Mouse (Mus musculus): Measurements from ENCODE around the gene Car3. TPM values are rescaled to one million over a fixed set of nuclear protein-coding genes. Genes with fewer than 3 reads are reported as not detected.

The Car3 gene
- polyA plus RNA-seq, 1 experiment from 2014 or later, result 39.0 TPM

DNA sequence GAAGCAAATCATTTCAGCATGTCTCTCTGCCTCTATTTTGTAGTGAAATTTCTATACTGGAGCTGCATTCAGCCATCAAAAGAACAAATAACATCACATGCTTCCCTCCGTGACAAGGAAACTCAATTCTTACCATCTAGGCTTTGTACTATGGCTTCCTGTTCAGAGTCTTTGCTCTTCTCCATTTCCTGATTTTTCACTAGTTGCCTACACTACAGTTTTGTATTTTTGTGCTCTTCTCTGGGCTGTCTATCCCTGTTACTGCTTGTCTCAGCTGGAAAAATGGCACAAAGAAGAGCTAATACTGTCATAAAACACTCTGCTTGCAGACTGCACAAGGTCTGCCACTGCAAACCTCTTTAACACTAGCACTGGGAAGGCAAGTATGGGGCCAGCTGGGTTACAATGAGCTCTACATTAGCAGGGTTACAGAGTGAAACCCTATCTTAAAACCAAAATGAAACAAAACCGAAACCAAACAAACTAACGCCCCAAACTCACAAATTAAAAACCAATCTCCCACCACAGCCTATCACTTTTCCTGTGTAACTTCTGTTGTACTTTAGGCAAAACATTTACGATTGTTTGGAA lies 48.8 kb downstream of the Car3 start:
- H3K4me1 ChIP-seq (ENCODE audit: insufficient read depth), result 0 out of 2 replicates have a peak, but pooled peaks cover 2% of the 10 kb centered on the region
- no peaks in the 10 kb centered on the region for H3K27me3 ChIP-seq (ENCODE audit: insufficient read depth, low read length)
- DNase-seq (no peak), ATAC-seq (no peak)
- H3K27ac ChIP-seq (ENCODE audit: low read depth), result 0 out of 2 replicates have a peak overlapping the region, but pooled peaks have one; percentile 22
- 65% methylated on average over 4 of the region's 4 CpGs for WGBS (ENCODE audit: insufficient replicate concordance)
- H3K9ac ChIP-seq (replicated peaks), result no peak overlapping the region
- TF ChIP-seq EP300 (IDR thresholded peaks at IDR 0.05; ENCODE audit: low read depth) (no peak), CTCF (IDR thresholded peaks at IDR 0.05; ENCODE audit: low read depth) (no peak)
- H3K9me3 ChIP-seq (ENCODE audit: low read length), result no peaks in the 10 kb centered on the region
- H3K4me3 ChIP-seq (ENCODE audit: low read depth, low read length), result no peak overlapping the region
- H3K4me2 ChIP-seq (ENCODE audit: low read depth, low read length), result peak overlapping the region; percentile 46
- H3K36me3 ChIP-seq (replicated peaks; ENCODE audit: insufficient read depth, low read length), result no peaks in the 10 kb centered on the region

DNA sequence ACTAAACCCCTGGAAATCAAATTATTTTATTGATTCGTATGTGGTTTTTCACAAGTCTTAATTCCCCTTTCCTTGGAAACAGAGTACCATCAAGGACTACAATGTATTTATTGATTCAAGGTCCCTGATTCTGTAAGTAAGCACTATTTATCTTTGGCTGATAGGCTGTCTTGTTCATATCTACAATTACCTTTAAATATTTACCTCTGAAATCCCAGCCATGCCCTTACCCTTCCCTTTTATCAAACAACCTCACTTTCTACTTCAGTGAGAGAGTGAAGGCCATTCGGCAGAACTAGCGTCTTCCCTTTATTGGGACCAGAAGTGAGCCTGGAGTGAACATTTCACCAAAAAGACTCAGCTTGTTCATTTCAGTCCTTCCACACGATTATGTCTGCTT lies 50.5 kb downstream of the Car3 start:
- Histone ChIP-seq H3K9ac (replicated peaks) (no peak overlapping the region), H3K4me1 (ENCODE audit: insufficient read depth) (0 out of 2 replicates have a peak, but pooled peaks cover 2% of the 10 kb centered on the region), H3K36me3 (replicated peaks; ENCODE audit: insufficient read depth, low read length) (no peaks in the 10 kb centered on the region), H3K27me3 (ENCODE audit: insufficient read depth, low read length) (no peaks in the 10 kb centered on the region), H3K27ac (ENCODE audit: low read depth) (no peak overlapping the region), H3K9me3 (ENCODE audit: low read length) (no peaks in the 10 kb centered on the region), H3K4me2 (ENCODE audit: low read depth, low read length) (no peak overlapping the region), H3K4me3 (ENCODE audit: low read depth, low read length) (no peak overlapping the region)
- no peak for DNase-seq
- WGBS (ENCODE audit: insufficient replicate concordance), result 76% methylated on average over 4 of the region's 4 CpGs
- TF ChIP-seq CTCF (IDR thresholded peaks at IDR 0.05; ENCODE audit: low read depth), result no peak
- TF ChIP-seq EP300 (IDR thresholded peaks at IDR 0.05; ENCODE audit: low read depth), result no peak
- no peak for ATAC-seq

DNA sequence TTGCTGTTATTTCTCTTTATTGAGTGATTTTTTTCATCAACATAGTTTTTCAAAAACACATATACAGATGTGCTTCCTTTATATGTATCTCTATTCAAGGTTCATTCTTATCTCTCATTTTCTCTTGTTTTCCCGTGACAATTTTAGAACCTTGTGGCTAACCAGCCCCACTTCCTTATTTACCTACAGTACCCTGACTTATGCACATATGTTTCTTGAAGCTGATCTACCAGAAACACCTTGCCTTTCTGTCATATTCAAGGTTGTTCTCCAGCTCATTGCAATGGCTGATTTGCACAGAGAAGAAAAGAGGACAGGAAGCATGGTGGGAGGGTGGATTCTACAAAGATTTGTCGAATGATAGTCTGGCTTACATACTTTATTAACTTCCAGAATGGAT lies 52.0 kb downstream of the Car3 start:
- Histone ChIP-seq H3K36me3 (replicated peaks; ENCODE audit: insufficient read depth, low read length) (no peaks in the 10 kb centered on the region), H3K4me2 (ENCODE audit: low read depth, low read length) (no peak overlapping the region), H3K4me1 (ENCODE audit: insufficient read depth) (0 out of 2 replicates have a peak, but pooled peaks cover 2% of the 10 kb centered on the region), H3K9me3 (ENCODE audit: low read length) (no peaks in the 10 kb centered on the region), H3K4me3 (ENCODE audit: low read depth, low read length) (no peak overlapping the region), H3K9ac (replicated peaks) (no peak overlapping the region), H3K27ac (ENCODE audit: low read depth) (no peak overlapping the region), H3K27me3 (ENCODE audit: insufficient read depth, low read length) (no peaks in the 10 kb centered on the region)
- 29% methylated on average over 2 of the region's 2 CpGs for WGBS (ENCODE audit: insufficient replicate concordance)
- DNase-seq (no peak), ATAC-seq (no peak)
- TF ChIP-seq CTCF (IDR thresholded peaks at IDR 0.05; ENCODE audit: low read depth) (no peak), EP300 (IDR thresholded peaks at IDR 0.05; ENCODE audit: low read depth) (no peak)

DNA sequence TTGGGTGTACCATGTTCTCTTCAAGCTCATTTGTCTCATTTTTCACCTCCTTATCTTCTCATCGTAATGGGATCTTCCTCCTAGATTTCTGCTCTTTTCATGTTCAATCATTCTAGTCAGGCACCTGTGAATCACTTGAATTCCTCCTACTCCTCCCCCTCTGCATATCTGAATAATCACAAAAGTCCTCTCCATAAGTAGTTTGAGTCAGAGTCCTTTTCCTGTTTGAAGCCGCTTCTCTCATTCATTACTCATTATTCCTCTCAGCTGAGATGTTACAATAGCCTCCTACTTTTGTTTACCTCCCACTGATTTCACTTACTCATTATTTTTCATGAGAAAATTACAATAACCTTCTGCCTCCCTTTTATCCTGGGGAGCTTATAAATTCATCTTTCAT lies 53.9 kb downstream of the Car3 start:
- 76% methylated on average over 2 of the region's 2 CpGs for WGBS (ENCODE audit: insufficient replicate concordance)
- no peak overlapping the region for H3K9ac ChIP-seq (replicated peaks)

More for the DNA sequence above, 53.9 kb downstream of the Car3 start:
- DNase-seq (no peak), ATAC-seq (no peak)
- TF ChIP-seq EP300 (IDR thresholded peaks at IDR 0.05; ENCODE audit: low read depth) (no peak), CTCF (IDR thresholded peaks at IDR 0.05; ENCODE audit: low read depth) (no peak)
- Histone ChIP-seq H3K9me3 (ENCODE audit: low read length) (no peaks in the 10 kb centered on the region), H3K27me3 (ENCODE audit: insufficient read depth, low read length) (no peaks in the 10 kb centered on the region), H3K4me2 (ENCODE audit: low read depth, low read length) (no peak overlapping the region), H3K36me3 (replicated peaks; ENCODE audit: insufficient read depth, low read length) (no peaks in the 10 kb centered on the region), H3K27ac (ENCODE audit: low read depth) (no peak overlapping the region), H3K4me1 (ENCODE audit: insufficient read depth) (no peaks in the 10 kb centered on the region), H3K4me3 (ENCODE audit: low read depth, low read length) (no peak overlapping the region)

Other genes starting within 250 kb of the Car3 start
- gene Car13, start 221.8 kb upstream of the Car3 start, polyA plus RNA-seq (2015; fragmentation: Nextera tagmentation; extraction: Ambion mirVana), result 0.94 and 0.99 TPM in 2 replicates
- 74.1 and 78.4 TPM in 2 replicates for gene Car1, start 55.1 kb upstream of the Car3 start, polyA plus RNA-seq (2015; fragmentation: Nextera tagmentation; extraction: Ambion mirVana)
- gene Car2, start 22.8 kb downstream of the Car3 start, polyA plus RNA-seq (2015; fragmentation: Nextera tagmentation; extraction: Ambion mirVana), result 901 and 980 TPM in 2 replicates

Measured in liver, postnatal 0 days (tissue).